In genomic region chr6:85239044-85239489, GRCm38 (mm10) we compare ENCODE assay signal across 8 mouse cellular contexts. TPM values are rescaled to one million over a fixed set of nuclear protein-coding genes. Genes with fewer than 3 reads are reported as not detected.
DNase-seq lines count a peak whose midpoint lies in the region; ATAC-seq and TF ChIP-seq lines count a peak whose summit lies in the region.

No protein-coding gene starts in this region.

- TF ChIP-seq CTCF in E14TG2a.4 (conservative IDR thresholded peaks at IDR 0.05; ENCODE audit: low read length): peak; percentile 99
- TF ChIP-seq CTCF in bone marrow, adult 2 months (IDR thresholded peaks at IDR 0.05; ENCODE audit: control insufficient read depth, insufficient read depth, low read length): peak; percentile 51
- TF ChIP-seq CTCF in layer of hippocampus, adult 2 months (conservative IDR thresholded peaks at IDR 0.05): peak; percentile 86

- H3K36me3 ChIP-seq in E14TG2a.4 (ENCODE audit: insufficient read depth, low read length): no peaks in the 10 kb centered on the region
- H3K36me3 ChIP-seq in embryonic facial prominence, embryonic 15.5 days: no peaks in the 10 kb centered on the region
- no peaks in the 10 kb centered on the region for H3K36me3 ChIP-seq in heart, embryonic 15.5 days

- 12% methylated on average over 4 of the region's 4 CpGs for WGBS in bone marrow, adult 2 months
- WGBS in embryonic facial prominence, embryonic 15.5 days: 18% methylated on average over 4 of the region's 4 CpGs
- 11% methylated on average over 4 of the region's 4 CpGs for WGBS in heart, embryonic 15.5 days

- no peak overlapping the region for H3K4me3 ChIP-seq in E14TG2a.4 (replicated peaks; ENCODE audit: low read length)
- no peak overlapping the region for H3K4me3 ChIP-seq in bone marrow, adult 2 months (replicated peaks; ENCODE audit: control insufficient read depth, low read depth, low read length)
- H3K4me3 ChIP-seq in embryonic facial prominence, embryonic 15.5 days (replicated peaks): no peak overlapping the region
- no peak overlapping the region for H3K4me3 ChIP-seq in heart, embryonic 15.5 days
- H3K4me3 ChIP-seq in layer of hippocampus, adult 2 months: no peak overlapping the region

- H3K9ac ChIP-seq in embryonic facial prominence, embryonic 15.5 days: no peak overlapping the region
- H3K9ac ChIP-seq in heart, embryonic 15.5 days: no peak overlapping the region

- no peak overlapping the region for H3K27ac ChIP-seq in bone marrow, adult 2 months (ENCODE audit: control insufficient read depth, insufficient read depth, low read depth, low read length, poor library complexity)
- no peak overlapping the region for H3K27ac ChIP-seq in embryonic facial prominence, embryonic 15.5 days (replicated peaks)
- H3K27ac ChIP-seq in heart, embryonic 15.5 days: no peak overlapping the region
- H3K27ac ChIP-seq in layer of hippocampus, adult 2 months: no peak overlapping the region

- TF ChIP-seq POLR2A in bone marrow, adult 2 months (IDR thresholded peaks at IDR 0.05; ENCODE audit: borderline replicate concordance, control insufficient read depth, low read depth, low read length): no peak

- no peaks in the 10 kb centered on the region for H3K9me3 ChIP-seq in E14TG2a.4 (ENCODE audit: low read length)
- H3K9me3 ChIP-seq in embryonic facial prominence, embryonic 15.5 days (replicated peaks): no peaks in the 10 kb centered on the region
- H3K9me3 ChIP-seq in heart, embryonic 15.5 days (replicated peaks): no peaks in the 10 kb centered on the region

- no peak for ATAC-seq in embryonic facial prominence, embryonic 15.5 days (ENCODE audit: insufficient number of reproducible peaks, low FRiP score, low TSS enrichment, low read depth)
- no peak for ATAC-seq in heart, embryonic 15.5 days (replicated peaks; ENCODE audit: insufficient number of reproducible peaks, insufficient read depth, low FRiP score, low read depth)

- peak in 1 of 2 experiments; percentile 60 for DNase-seq in layer of hippocampus, adult 2 months (ENCODE audit: low spot score in 2 of 2)
- peak; percentile 80 for DNase-seq in lung, postnatal 14 days
- DNase-seq in ovary, postnatal 36 days (ENCODE audit: low spot score): peak; percentile 78
- peak; percentile 81 for DNase-seq in urinary bladder, postnatal 14 days (ENCODE audit: low spot score)

- peaks cover 49% of the 10 kb centered on the region for H3K4me1 ChIP-seq in E14TG2a.4 (replicated peaks; ENCODE audit: low read depth, low read length)
- H3K4me1 ChIP-seq in bone marrow, adult 2 months (ENCODE audit: control insufficient read depth, insufficient read depth, low read length): no peaks in the 10 kb centered on the region
- peaks cover 14% of the 10 kb centered on the region for H3K4me1 ChIP-seq in embryonic facial prominence, embryonic 15.5 days
- no peaks in the 10 kb centered on the region; the same call in 1 of the 2 replicates for H3K4me1 ChIP-seq in heart, embryonic 15.5 days (replicated peaks)

- no peaks in the 10 kb centered on the region for H3K27me3 ChIP-seq in E14TG2a.4 (ENCODE audit: insufficient read depth, low read length)
- H3K27me3 ChIP-seq in embryonic facial prominence, embryonic 15.5 days: no peaks in the 10 kb centered on the region
- H3K27me3 ChIP-seq in heart, embryonic 15.5 days: no peaks in the 10 kb centered on the region

- H3K4me2 ChIP-seq in embryonic facial prominence, embryonic 15.5 days (replicated peaks): peak overlapping the region; percentile 35; the same call in 1 of the 2 replicates
- H3K4me2 ChIP-seq in heart, embryonic 15.5 days: peak overlapping the region; percentile 53

RNA-seq across cellular contexts. Expression of gene Emx1, which starts 51.8 kb away (rescaled TPM):
- polyA plus RNA-seq in bone marrow, adult 2 months (2011; ENCODE audit: insufficient read depth, insufficient read length, low replicate concordance, missing spikeins): not detected in 2 replicates
- polyA plus RNA-seq in embryonic facial prominence, embryonic 15.5 days (2015; fragmentation: Nextera tagmentation; extraction: Ambion mirVana): 0.21 and 0.45 TPM in 2 replicates
- polyA plus RNA-seq in heart, embryonic 15.5 days (2015; fragmentation: Nextera tagmentation; extraction: Ambion mirVana): not detected in 2 replicates
- 10 to 100 TPM; 15.9 to 20.2 TPM for total RNA-seq in layer of hippocampus, adult 2 months (2021)
